Mouse (Mus musculus): ENCODE data around the gene Prr29.

- TF ChIP-seq CTCF (IDR thresholded peaks at IDR 0.05; ENCODE audit: borderline replicate concordance, insufficient read depth, low read depth, low read length) (no peak), POLR2A (IDR thresholded peaks at IDR 0.05; ENCODE audit: borderline replicate concordance, insufficient read depth, low read length) (no peak)
Measured at GRCm38 (mm10) chr11:106364712-106365111, 560 bp upstream of the Prr29 start.

Measured in cerebellum, adult 2 months (tissue).